Mouse (Mus musculus) adrenal gland, adult 18-20 months (tissue): ENCODE measurements around the gene Ppp1r35. TPM values are rescaled to one million over a fixed set of nuclear protein-coding genes. Genes with fewer than 3 reads are reported as not detected.

Source experiments
- DNase-seq, 2 experiments: peaks; one replicate each; pipeline ENCODE4 v3.0.0; 2021 to 2022; ENCODE audit warnings: low spot score in 2 of 2
- total RNA-seq, 2 experiments: library from RNA; stranded (reverse); gene quantifications; 1 replicate in 1 of 2; 2 replicates in 1 of 2; pipeline ENCODE4 v1.2.3; 2021

Gene Ppp1r35
- total RNA-seq, 2 experiments from 2014 or later, result 23.7 to 24.6 TPM

DNA sequence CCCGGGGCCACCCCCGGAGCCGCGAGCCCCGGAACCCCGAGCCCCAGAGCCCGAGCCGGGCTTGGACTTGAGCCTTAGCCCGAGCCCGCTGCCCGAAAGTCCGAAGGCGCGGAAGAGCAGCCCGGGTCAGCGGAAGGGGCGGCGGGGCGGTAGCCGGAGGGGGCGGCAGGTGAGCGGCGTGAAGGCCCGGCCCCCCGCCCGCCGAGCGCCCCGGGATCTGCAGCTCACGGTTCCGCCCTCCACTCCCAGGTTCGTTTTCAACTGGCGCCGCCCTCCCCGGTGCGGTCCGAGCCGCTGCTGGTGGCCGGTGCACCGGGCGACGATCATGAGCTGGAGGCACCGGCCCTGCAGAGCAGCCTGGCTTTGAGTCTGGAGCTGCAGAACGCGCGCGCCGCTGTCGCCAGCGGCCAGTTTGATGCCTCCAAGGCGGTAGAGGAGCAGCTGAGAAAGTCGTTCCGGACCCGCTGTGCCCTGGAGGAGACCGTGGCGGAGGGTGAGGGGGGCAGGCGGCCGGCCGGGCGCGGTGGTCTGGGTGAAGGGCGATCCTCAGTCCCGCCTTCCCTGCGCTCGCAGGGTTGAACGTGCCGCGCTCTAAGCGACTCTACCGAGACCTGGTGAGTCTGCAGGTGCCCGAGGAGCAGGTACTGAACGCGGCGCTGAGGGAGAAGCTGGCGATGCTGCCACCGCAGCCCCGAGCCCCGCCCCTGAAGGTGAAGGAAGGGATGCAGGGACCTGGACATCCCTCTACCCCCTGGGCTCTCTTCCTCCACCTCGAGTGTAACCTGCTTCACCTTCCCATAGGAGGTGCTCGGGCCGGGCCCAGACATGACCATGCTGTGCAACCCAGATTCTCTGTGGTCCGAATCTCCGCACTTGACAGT is 644 bp downstream of the Ppp1r35 start:
- peak in 1 of 2 experiments; percentile 63 for DNase-seq

DNA sequence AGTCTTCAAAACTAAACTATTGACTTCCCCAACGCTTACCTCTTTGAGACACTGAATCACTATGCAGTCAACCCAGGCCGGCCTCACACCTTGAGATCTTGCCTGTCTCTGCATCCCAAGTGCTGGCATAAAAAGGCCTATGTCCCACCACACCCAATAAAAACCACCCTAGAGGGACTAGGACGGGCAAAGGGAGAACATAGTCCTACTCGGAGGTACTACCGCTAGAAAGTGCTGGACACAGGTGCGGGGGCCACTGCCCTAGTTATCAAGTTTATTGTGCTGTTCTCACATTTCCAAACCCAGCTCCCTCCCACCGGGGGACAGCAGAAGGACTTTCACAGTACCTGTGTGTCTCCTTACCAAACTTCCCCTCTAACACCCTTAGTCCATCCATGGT is 3.0 kb downstream of the Ppp1r35 start:
- no peak for DNase-seq

DNA sequence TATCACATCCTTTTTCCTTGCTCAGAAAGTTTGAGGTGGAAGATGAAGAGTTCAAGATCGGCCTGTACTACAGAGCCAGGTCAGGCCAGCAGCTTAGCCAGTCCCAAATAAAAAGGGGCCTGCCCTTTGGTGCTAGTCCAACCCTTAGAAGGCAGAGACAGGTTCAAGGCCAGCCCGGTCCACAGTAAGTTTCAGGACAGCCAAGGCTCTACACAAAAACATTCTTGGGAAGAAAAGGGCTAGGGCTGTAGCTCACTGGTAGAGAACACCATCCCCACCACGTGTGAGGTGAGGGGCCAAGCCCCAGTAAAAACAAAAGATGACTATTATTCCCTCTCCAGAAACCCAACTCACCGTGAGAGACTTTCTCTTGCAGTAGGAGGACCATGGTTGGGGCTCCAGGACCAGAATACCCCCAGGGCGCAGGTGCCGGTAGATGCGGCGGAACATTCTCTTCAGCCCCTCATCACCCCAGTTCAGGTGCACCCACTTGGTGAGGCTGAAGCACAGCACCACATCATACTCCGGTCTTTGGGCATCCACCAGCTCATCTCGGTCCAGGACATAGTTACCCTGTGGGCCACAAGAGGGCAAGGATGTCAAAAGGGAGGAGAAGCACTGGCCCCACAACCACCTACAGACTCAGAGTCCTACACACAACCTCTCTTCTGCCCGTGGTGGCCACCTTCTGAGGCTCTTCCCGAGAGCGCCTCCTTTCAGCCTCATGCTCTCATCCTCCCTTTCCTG is 4.3 kb downstream of the Ppp1r35 start:
- DNase-seq, result no peak

DNA sequence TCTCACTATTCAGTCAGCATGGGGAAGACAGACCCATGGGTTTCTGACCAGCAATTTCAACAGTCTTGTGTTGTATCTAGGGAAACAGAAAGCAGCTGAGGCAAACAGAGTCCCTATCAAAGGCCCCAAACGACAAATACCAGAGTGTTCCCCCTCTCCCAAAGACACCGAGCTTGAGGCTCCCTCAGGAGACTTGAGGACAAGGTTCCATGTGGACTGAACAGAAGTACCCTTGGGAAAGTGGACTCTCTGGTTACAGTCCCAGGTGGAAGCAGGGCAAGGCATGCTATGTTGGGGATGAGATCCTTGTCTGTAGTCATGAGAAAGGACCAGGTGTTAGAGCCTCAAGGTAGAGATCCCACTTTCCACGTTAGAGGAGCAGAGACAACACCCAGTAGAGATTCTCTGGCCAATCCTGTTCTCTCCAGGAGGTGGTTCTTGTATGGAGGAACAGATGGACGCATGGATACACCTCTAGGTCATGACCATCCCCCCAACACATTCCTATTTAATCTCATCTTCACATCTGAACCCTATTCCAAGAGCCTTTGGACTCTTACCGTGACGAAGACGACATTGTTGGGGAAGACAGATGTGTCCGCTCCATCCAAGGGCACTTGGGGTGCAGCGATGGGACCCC is 5.4 kb downstream of the Ppp1r35 start:
- DNase-seq, result no peak

DNA sequence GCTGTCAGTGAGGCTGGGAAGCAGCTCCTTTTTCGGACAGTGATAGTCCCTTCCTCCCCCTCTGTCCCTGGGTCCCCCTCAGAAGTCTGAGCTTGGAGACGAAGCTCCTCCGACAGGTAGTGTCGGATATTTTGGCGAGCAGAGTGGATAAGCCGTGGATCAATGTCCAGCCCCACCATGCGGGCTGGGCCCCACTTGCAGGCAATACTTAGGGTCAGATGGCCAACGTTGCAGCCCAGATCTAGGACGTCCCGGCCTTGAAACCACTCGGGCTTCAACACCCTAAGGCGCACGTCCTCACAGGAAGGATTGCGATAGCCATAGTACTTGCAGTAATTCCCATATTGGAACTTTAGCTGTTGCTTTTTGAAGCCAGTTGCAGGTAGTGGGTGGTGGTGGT is 5.9 kb downstream of the Ppp1r35 start:
- peak in 1 of 2 experiments; percentile 31 for DNase-seq

DNA sequence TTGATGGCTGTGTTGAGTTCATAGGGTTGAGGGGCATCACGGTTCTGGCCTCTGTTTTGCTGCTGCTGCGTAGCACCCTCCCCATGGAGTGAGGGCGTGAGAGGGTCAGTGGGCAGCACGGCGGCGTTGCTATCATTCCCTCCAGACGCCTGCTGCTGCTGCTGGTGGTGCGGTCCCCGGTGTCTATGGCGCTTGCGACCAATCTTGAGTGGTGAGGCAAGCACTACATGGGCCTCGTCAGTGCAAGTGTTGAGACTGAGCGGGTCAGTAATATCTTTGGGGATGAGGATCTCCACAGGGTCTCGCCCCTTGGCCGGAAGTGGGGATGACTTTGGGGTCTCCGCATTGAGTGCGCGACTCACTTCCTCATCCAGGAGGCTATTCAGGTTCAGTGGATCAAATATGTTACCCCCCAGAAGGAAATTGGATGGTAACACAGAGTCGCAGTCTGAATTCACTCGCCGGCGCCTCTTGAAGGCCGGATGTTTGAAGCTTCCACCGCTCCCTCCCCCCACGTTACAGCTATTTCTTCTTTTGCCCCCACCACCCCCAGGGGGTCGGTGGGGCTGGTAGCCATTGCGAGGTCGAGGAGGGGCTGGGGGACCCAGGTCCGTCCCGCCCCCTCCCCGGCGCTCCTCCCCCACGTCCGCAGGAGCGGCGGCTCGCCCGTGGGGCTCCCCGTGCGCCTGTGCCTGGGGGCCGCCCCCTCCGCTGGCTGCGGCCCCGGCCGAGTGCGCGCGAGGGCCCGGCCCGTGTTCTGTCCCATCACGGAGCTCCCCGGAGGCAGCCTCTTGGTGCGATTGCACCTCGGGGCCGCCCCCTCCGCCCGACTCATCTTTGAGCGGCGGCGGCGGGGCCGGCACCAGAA is 6.7 kb downstream of the Ppp1r35 start:
- peak in 1 of 2 experiments; percentile 64 for DNase-seq

DNA sequence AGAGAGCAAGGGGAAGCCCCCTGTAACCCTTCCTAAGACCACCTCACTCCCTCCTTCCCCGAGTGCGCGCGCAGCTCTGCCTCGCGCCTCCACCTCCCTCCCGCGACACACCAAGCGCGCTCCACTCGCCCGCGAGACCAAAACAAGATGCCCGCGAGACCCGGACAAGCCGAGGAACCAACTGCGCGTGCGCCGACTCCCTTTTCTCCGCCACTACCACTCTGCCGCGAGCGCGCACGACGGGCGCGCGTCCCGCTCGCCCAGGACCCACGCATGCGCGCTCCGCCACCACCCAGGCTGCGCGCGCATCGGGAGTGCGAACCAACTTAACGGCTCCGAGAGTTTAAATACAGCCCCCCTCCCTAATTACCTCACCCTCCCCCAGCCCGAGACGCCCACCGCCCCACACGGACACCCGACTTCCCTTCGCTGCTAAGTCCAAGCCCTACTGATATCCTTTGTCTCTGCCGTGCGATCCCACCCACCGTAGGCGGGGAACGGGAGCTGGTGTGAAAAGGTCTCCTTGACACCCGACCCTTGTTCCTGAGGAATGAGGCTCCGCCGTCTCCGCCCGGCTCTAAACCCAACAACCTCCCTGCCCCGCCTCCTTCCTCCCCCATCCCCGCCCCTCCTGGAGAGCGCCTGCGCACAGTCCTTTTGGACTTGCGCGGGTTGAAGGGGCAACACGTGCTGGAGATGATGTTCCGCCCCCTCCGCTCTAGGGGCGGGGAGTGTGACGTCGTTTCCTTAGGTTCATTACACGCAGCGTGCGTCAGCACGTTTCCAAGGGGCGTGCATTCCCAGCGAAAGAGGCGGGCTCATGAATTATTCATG is 7.7 kb downstream of the Ppp1r35 start:
- DNase-seq, result peak; percentile 99

DNA sequence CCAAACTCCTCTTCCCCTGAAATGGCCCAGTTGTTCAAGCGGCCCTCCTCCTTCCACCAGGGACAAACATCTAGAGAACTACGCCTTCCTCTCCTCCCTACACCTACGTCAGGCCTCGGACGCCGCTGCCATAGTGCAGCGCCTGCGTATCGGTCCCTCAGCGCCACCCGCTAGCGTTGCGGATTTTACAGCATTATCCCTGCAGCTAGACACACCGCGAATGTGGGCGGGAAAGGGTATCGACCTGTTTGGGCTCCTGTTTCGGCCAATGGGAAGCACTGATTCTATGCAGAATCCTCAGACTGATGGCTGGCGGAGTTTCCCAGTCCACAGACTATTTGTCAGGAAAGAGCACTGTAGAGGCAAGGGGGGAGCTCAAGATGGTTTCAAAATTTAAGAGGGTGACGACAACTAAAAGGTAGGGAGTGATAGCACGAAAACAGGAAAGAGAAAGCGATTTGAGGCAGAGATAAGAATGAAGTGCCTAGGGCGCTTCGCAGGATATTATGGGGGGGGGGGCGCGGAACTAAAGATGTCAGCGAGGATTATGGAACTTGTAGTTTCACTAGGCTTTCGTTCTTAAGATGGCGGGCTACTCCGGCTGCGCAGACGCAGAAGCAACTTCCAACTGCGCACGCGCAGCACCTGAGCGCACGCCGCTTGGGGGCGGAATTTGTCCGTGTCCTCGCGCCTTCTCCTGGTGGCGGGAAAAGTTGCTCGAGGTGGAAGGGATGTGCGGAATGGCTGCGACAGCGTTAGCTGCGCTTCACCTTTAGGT is 8.7 kb downstream of the Ppp1r35 start, which contains the start of the genes Mepce and Zcwpw1:
Gene Mepce (minus strand): TSS at position 505 of the 778 bp plus-strand sequence.
Gene Zcwpw1 (plus strand): TSS at position 648 of the 778 bp plus-strand sequence.
- peak; percentile 96 to 99 for DNase-seq

DNA sequence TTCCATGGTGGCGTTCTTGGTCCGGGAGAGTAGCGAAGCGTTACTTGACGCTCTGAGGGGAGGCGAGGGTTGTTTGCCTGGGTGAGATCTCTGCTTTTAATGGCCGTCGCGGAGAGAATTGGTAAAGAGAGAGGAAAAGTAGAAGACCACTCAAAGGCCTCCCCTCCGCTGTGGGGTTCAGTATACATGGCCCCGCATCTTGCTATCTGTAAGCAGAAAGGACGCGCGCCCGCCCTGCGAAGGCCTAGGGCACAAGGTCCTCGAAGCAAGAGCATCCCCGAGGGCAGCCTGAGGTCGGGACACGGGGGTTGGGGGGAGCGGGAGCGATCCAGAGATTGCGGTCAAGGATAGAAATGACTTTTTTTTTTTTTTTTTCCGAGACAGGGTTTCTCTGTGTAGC is 9.5 kb downstream of the Ppp1r35 start:
- peak in 1 of 2 experiments; percentile 41 for DNase-seq

DNA sequence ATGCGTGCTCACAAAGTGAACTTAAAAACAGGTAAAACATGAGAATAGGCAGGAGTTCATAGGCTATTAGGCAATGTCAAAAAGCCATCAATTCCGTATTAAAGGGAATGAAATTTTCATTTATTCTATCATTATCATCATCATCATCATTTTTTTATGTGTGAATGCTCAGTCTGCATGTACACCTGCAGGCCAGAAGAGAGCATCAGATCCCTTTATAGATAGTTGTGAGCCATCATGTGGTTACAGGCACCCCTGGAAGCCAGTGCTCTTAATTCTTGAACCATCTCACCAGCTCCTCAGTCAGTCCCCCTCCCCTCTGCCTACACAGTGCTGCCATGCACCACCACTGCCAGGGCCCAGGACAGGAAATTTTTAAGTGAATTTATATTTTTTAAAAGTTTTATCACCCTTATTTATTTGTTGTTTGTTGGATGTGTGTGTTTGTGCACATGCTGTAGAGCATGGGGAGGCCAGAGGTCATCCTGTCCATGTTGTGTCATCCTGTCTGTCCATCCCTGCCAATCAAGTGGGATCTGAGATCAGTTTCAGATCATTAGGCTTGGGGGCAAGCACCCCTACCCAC is 10.4 kb downstream of the Ppp1r35 start:
- no peak for DNase-seq

DNA sequence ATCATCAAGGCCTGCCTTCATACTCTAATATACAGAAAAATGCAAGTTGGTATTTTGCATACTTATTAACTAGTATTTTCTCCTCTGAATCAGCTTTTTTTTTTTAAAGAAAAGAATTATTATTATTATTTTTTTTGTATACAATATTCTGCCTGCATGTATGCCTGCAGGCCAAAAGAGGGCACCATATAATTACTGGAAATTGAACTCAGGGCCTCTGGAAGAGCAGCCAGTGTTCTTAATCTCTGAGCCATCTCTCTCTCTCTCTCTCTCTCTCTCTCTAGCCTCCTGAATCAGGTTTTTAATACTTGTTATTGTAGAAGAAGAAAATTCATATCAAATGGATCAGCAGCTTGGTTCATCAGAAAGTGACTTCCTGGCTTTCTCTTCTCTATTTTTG is 12.9 kb downstream of the Ppp1r35 start:
- DNase-seq, result no peak

DNA sequence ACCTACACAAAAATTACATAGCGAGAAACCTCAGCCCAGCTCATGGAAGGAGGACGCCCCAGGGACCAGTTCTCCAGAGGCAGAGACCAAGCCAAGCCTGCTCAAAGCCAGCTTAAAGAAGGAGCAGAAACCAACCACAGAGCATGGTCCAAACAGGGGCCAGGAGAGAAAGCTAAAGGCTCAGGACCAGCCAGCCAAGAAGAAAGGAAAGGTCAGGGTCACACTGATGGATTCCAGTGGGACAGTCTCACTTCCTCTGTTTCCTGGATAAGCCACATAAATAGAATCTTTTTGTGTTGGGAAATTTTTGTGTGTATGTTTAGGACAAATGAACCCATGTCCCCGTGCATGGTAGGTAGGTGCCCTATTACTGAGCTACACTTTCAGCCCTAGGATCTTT is 18.0 kb downstream of the Ppp1r35 start:
- DNase-seq, result no peak

DNA sequence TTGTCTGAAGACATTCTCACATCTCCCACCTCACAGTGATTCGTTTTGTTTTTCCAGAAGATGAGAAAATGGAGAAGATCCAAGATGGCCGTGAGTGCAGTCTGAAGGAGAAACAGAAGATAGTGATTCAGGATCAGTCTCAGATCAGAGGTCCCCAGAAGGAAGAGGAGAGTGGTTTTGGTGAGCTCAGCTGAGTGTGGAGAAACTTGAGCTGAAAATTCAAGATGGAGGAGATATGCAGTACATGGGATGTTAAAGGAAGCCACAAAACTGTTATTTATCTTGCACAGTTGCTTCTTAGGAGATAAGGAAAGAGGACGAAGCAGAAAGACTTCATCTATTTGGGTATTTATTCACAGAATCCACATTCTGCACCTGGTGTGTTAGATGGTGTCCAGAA is 22.3 kb downstream of the Ppp1r35 start:
- DNase-seq, result no peak

DNA sequence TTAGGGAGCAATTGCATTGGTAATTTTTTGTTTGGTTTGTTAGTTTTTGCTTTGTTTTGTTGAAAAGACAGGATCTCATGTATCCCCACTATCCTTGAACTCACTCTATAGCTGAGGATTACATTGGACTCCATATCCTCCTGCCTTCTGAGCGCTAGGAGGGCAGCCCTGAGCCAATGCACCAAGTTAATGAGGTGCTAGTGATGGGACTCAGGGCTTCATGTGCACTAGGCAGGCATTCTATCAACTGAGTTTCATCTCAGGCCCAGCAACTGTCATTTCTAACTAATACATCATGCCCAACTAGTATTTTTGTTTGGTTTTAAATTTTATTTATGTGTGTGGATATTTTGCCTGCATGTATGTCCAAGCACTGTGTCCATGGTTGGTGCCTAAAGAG is 27.5 kb downstream of the Ppp1r35 start:
- no peak for DNase-seq

DNA sequence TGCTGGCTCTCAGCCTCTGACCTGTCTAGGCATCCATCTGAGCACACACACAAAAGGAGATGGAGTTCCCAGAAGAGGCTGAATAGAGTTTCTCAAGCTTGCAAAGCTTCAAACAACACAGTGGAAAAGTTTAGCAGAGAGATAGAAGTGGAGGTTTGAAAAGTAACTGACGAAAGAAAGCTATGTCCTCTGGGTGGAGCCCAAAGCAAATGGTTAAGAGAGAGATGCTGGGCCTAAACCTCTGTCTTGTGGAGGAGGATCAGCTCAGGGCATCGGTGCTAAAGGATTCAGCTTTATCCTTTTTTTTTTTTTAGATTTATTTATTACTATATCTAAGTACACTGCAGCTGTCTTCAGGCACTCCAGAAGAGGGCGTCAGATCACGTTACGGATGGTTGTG is 29.7 kb downstream of the Ppp1r35 start:
- DNase-seq, result no peak

DNA sequence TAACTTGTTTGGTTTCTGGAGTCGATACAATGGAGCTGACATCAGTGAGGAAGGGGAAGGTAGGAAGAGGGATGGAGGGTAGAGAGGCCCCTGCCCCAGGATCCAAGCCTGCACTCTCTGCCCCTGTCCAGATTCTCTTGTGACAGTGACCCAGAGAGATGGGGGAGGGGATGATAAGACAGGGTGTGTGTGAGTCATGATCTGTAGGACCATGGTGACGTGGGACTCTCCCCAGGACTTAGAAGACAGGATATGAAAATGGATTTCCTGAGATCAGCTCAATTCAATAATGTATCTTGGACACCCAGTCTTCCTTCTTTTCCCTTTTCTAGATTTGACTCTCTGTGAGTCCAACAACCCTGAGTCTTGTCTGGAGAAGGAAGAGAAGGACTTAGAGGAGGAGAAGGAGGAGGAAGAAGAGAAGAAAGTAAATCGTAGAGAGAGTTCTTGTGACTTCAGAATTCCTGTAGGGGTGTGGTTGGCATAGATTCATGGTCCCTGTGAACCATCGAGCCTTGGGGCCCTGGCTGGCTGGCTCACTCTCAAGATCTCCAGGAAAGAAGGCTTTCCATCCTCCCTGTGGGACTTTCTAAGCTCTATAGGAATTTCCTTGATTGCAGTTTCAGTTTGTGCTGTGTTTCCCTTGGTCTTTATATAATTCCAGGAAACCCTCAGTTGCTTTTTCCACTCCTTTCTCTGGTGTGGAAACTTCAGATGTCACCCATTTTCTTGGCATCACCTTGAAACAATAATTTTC is 39.0 kb downstream of the Ppp1r35 start:
- peak in 1 of 2 experiments; percentile 2 for DNase-seq

DNA sequence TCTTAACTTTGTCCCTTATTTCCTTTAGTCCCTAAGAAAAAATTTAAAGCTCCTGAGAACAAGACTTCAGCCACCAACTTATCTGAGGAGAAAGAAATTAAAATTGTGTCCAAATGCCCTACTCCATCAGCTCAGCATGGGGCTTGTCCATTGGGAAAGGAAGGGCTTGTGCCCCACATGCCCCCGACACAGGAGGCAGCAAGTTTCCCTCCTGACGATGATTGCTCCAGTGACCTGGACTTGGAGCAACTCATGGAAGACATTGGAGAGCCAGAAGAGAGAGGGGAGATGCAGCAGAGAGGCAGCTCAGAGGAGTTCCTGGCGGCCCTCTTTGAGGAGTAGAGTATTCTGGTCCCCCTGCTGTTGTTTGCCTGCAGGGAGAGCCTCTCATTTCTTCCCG is 43.5 kb downstream of the Ppp1r35 start:
- DNase-seq, result peak in 1 of 2 experiments; percentile 8

DNA sequence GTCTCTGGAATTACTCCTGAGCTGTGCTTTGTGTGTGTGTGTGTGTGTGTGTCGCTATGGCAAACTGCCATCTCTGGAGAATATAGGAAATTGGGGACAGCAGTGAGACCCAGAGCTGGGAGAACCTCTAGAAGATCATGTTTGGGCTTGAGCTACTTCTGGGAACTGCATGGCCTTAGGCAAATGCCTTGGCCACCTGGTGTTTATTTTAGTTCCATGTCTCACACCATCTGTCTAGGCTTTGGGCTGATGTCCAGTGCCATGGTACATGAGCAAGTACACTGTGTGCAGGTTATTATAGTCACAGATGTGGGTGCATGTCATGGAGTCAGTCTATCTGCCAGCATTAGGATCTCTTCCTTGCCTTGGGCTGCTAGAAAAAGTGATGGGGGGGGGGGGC is 44.0 kb downstream of the Ppp1r35 start:
- DNase-seq, result no peak
